21 mouse cellular contexts compared by ENCODE assay signal in genomic region chr13:20139060-20139459, GRCm38 (mm10). TPM values are rescaled to one million over a fixed set of nuclear protein-coding genes. Genes with fewer than 3 reads are reported as not detected.
DNase-seq lines count a peak whose midpoint lies in the region; ATAC-seq lines count a peak whose summit lies in the region.
"Had no signal": no experiment of that assay in that cellular context is flagged by ENCODE, and none has a peak within 500 bp of the region (broad histone marks: within the 10 kb centered on the region; RNA-seq: fewer than 3 reads in every experiment).

No protein-coding gene starts in this region.

- H3K4me3 ChIP-seq in forebrain, embryonic 14.5 days (ENCODE audit: low read depth, low read length), result no peak overlapping the region
- no peak overlapping the region for H3K4me3 ChIP-seq in forebrain, embryonic 12.5 days (replicated peaks)
- no peak overlapping the region for H3K4me3 ChIP-seq in liver, embryonic 13.5 days (replicated peaks)
- no peak overlapping the region for H3K4me3 ChIP-seq in midbrain, embryonic 16.5 days (ENCODE audit: low read depth, low read length)
- H3K4me3 ChIP-seq in midbrain, embryonic 13.5 days (replicated peaks), result no peak overlapping the region
- no peak overlapping the region for H3K4me3 ChIP-seq in neural tube, embryonic 14.5 days (ENCODE audit: low read depth, low read length)
- H3K4me3 ChIP-seq: erythroblast, embryonic 14.5 days; heart, embryonic 12.5 days; myocyte; stomach, embryonic 15.5 days had no signal

- no peak overlapping the region for H3K4me2 ChIP-seq in forebrain, embryonic 14.5 days (ENCODE audit: low read length)
- H3K4me2 ChIP-seq in forebrain, embryonic 12.5 days, result no peak overlapping the region
- H3K4me2 ChIP-seq in liver, embryonic 13.5 days, result no peak overlapping the region
- H3K4me2 ChIP-seq in midbrain, embryonic 16.5 days (ENCODE audit: low read length), result no peak overlapping the region
- H3K4me2 ChIP-seq in midbrain, embryonic 13.5 days (replicated peaks), result no peak overlapping the region
- no peak overlapping the region for H3K4me2 ChIP-seq in neural tube, embryonic 14.5 days (ENCODE audit: low read depth, low read length)
- H3K4me2 ChIP-seq: heart, embryonic 12.5 days; stomach, embryonic 15.5 days had no signal

- H3K4me1 ChIP-seq in forebrain, embryonic 14.5 days (ENCODE audit: control insufficient read depth, insufficient read depth, low read length), result no peaks in the 10 kb centered on the region
- H3K4me1 ChIP-seq in forebrain, embryonic 12.5 days, result peaks cover 9% of the 10 kb centered on the region; the same call in 1 of the 2 replicates
- H3K4me1 ChIP-seq in liver, embryonic 13.5 days (replicated peaks), result peaks cover 33% of the 10 kb centered on the region
- peaks cover 5% of the 10 kb centered on the region for H3K4me1 ChIP-seq in midbrain, embryonic 16.5 days (ENCODE audit: control insufficient read depth, insufficient read depth, low read length)
- H3K4me1 ChIP-seq in midbrain, embryonic 13.5 days (replicated peaks), result no peaks in the 10 kb centered on the region; the same call in none of the 2 replicates
- H3K4me1 ChIP-seq in neural tube, embryonic 14.5 days (ENCODE audit: control insufficient read depth, insufficient read depth, low read length), result peaks cover 14% of the 10 kb centered on the region

- WGBS in forebrain, embryonic 14.5 days, result 62% methylated on average over 6 of the region's 6 CpGs
- WGBS in forebrain, embryonic 12.5 days, result 80% methylated on average over 6 of the region's 6 CpGs
- WGBS in liver, embryonic 13.5 days (ENCODE audit: insufficient replicate concordance), result 57% methylated on average over 6 of the region's 6 CpGs
- WGBS in midbrain, embryonic 16.5 days, result 70% methylated on average over 6 of the region's 6 CpGs
- WGBS in midbrain, embryonic 13.5 days, result 81% methylated on average over 6 of the region's 6 CpGs
- 11% methylated on average over 6 of the region's 6 CpGs for WGBS in neural tube, embryonic 14.5 days

- peak; percentile 69 for DNase-seq in forebrain, embryonic 14.5 days (ENCODE audit: low spot score)
- DNase-seq in liver, embryonic 13.5 days, result no peak
- no peak for DNase-seq in liver
- DNase-seq in spleen, postnatal 14 days (ENCODE audit: low spot score in 2 of 2), result no peak
- DNase-seq: adrenal gland, postnatal 10 days; cerebellum, adult 18-20 months; cerebellum, postnatal 36 days; layer of hippocampus, postnatal 36 days; spleen, adult 18-20 months; thymus, adult 2 months had no signal

- peak; percentile 87 for ATAC-seq in forebrain, embryonic 14.5 days
- ATAC-seq in forebrain, embryonic 12.5 days (ENCODE audit: low FRiP score), result no peak
- ATAC-seq in liver, embryonic 13.5 days (ENCODE audit: low read depth), result no peak
- ATAC-seq in midbrain, embryonic 16.5 days, result 0 out of 2 replicates have a peak, but pooled peaks have one; percentile 47
- ATAC-seq in midbrain, embryonic 13.5 days, result no peak
- ATAC-seq in neural tube, embryonic 14.5 days (ENCODE audit: low read depth), result peak; percentile 60
- ATAC-seq: intestine, embryonic 16.5 days had no signal

- no peaks in the 10 kb centered on the region for H3K9me3 ChIP-seq in forebrain, embryonic 14.5 days (replicated peaks; ENCODE audit: control insufficient read depth, low read length)
- no peaks in the 10 kb centered on the region for H3K9me3 ChIP-seq in forebrain, embryonic 12.5 days
- H3K9me3 ChIP-seq in liver, embryonic 13.5 days (replicated peaks), result no peaks in the 10 kb centered on the region
- no peaks in the 10 kb centered on the region for H3K9me3 ChIP-seq in midbrain, embryonic 16.5 days (replicated peaks; ENCODE audit: control insufficient read depth, low read length, poor library complexity, severe bottlenecking)
- no peaks in the 10 kb centered on the region for H3K9me3 ChIP-seq in midbrain, embryonic 13.5 days
- no peaks in the 10 kb centered on the region for H3K9me3 ChIP-seq in neural tube, embryonic 14.5 days (ENCODE audit: control insufficient read depth, low read length)
- H3K9me3 ChIP-seq: heart, embryonic 12.5 days; stomach, embryonic 15.5 days had no signal

- H3K36me3 ChIP-seq in forebrain, embryonic 14.5 days (ENCODE audit: control insufficient read depth, insufficient read depth, low read length), result no peaks in the 10 kb centered on the region
- no peaks in the 10 kb centered on the region for H3K36me3 ChIP-seq in forebrain, embryonic 12.5 days (replicated peaks)
- no peaks in the 10 kb centered on the region for H3K36me3 ChIP-seq in liver, embryonic 13.5 days
- H3K36me3 ChIP-seq in midbrain, embryonic 16.5 days (ENCODE audit: control insufficient read depth, insufficient read depth, low read length), result no peaks in the 10 kb centered on the region
- H3K36me3 ChIP-seq in midbrain, embryonic 13.5 days, result no peaks in the 10 kb centered on the region
- no peaks in the 10 kb centered on the region for H3K36me3 ChIP-seq in neural tube, embryonic 14.5 days (ENCODE audit: control insufficient read depth, insufficient read depth, low read length)
- H3K36me3 ChIP-seq: heart, embryonic 12.5 days; stomach, embryonic 15.5 days had no signal

- no peak overlapping the region for H3K27ac ChIP-seq in forebrain, embryonic 14.5 days (ENCODE audit: low read depth, low read length)
- H3K27ac ChIP-seq in forebrain, embryonic 12.5 days, result no peak overlapping the region
- no peak overlapping the region for H3K27ac ChIP-seq in liver, embryonic 13.5 days
- no peak overlapping the region for H3K27ac ChIP-seq in midbrain, embryonic 16.5 days (ENCODE audit: low read length)
- no peak overlapping the region for H3K27ac ChIP-seq in midbrain, embryonic 13.5 days
- H3K27ac ChIP-seq in neural tube, embryonic 14.5 days (ENCODE audit: low read depth, low read length), result no peak overlapping the region
- H3K27ac ChIP-seq: kidney, postnatal 0 days; liver, embryonic 14.5 days; stomach, embryonic 15.5 days had no signal

- no peaks in the 10 kb centered on the region for H3K27me3 ChIP-seq in forebrain, embryonic 14.5 days (replicated peaks; ENCODE audit: control insufficient read depth, insufficient read depth, low read length)
- H3K27me3 ChIP-seq in forebrain, embryonic 12.5 days, result 0 out of 2 replicates have a peak, but pooled peaks cover 12% of the 10 kb centered on the region
- peaks cover 32% of the 10 kb centered on the region; the same call in 1 of the 2 replicates for H3K27me3 ChIP-seq in liver, embryonic 13.5 days
- H3K27me3 ChIP-seq in midbrain, embryonic 16.5 days (ENCODE audit: control insufficient read depth, insufficient read depth, low read depth, low read length), result no peaks in the 10 kb centered on the region
- no peaks in the 10 kb centered on the region for H3K27me3 ChIP-seq in midbrain, embryonic 13.5 days
- H3K27me3 ChIP-seq in neural tube, embryonic 14.5 days (ENCODE audit: control insufficient read depth, insufficient read depth, low read length), result no peaks in the 10 kb centered on the region
- H3K27me3 ChIP-seq: heart, embryonic 12.5 days; stomach, embryonic 15.5 days had no signal

- no peak overlapping the region for H3K9ac ChIP-seq in forebrain, embryonic 14.5 days (ENCODE audit: low read length)
- H3K9ac ChIP-seq in forebrain, embryonic 12.5 days, result no peak overlapping the region
- H3K9ac ChIP-seq in liver, embryonic 13.5 days, result peak overlapping the region; percentile 29; the same call in 1 of the 2 replicates
- no peak overlapping the region for H3K9ac ChIP-seq in midbrain, embryonic 16.5 days (ENCODE audit: low read depth, low read length)
- no peak overlapping the region for H3K9ac ChIP-seq in midbrain, embryonic 13.5 days (replicated peaks)
- no peak overlapping the region for H3K9ac ChIP-seq in neural tube, embryonic 14.5 days (replicated peaks; ENCODE audit: low read depth, low read length)
- H3K9ac ChIP-seq: heart, embryonic 12.5 days; liver, embryonic 14.5 days; stomach, embryonic 15.5 days had no signal

RNA-seq across cellular contexts. Expression of gene Elmo1, which starts 48.7 kb away (rescaled TPM):
- polyA plus RNA-seq in forebrain, embryonic 14.5 days (2014; fragmentation: Nextera tagmentation; extraction: Ambion mirVana), result 22.6 and 27.8 TPM in 2 replicates
- 17.8 and 22.8 TPM in 2 replicates for polyA plus RNA-seq in forebrain, embryonic 12.5 days (2016; fragmentation: Nextera tagmentation; extraction: Ambion mirVana)
- polyA plus RNA-seq in liver, embryonic 13.5 days (2015; fragmentation: Nextera tagmentation; extraction: Ambion mirVana), result 3.1 and 4.1 TPM in 2 replicates
- 38.5 and 43.2 TPM in 2 replicates for polyA plus RNA-seq in midbrain, embryonic 16.5 days (2015; fragmentation: Nextera tagmentation; extraction: Ambion mirVana)
- 36.5 and 40.0 TPM in 2 replicates for polyA plus RNA-seq in midbrain, embryonic 13.5 days (2015; fragmentation: Nextera tagmentation; extraction: Ambion mirVana)
- 48.3 and 49.5 TPM in 2 replicates for polyA plus RNA-seq in neural tube, embryonic 14.5 days (2014; fragmentation: Nextera tagmentation; extraction: Ambion mirVana)

Comparison
In these comparisons a context has a peak if more than half of its experiments do, and no peak if none do; other contexts are left out.
1. ATAC-seq: peak in forebrain, embryonic 14.5 days (single experiment), midbrain, embryonic 16.5 days (single experiment) and neural tube, embryonic 14.5 days (single experiment); none in forebrain, embryonic 12.5 days (single experiment), liver, embryonic 13.5 days (single experiment) and midbrain, embryonic 13.5 days (single experiment).